Mouse (Mus musculus): ENCODE data around the gene Insm2. TPM values are rescaled to one million over a fixed set of nuclear protein-coding genes. Genes with fewer than 3 reads are reported as not detected.
"Not testable (repeated sequence)": the region's sequence is repeated elsewhere in the genome, so short reads cannot be mapped to it uniquely, and the experiment has no call there.

The Insm2 gene
- polyA plus RNA-seq, 1 experiment from 2014 or later: 0.04 TPM

DNA sequence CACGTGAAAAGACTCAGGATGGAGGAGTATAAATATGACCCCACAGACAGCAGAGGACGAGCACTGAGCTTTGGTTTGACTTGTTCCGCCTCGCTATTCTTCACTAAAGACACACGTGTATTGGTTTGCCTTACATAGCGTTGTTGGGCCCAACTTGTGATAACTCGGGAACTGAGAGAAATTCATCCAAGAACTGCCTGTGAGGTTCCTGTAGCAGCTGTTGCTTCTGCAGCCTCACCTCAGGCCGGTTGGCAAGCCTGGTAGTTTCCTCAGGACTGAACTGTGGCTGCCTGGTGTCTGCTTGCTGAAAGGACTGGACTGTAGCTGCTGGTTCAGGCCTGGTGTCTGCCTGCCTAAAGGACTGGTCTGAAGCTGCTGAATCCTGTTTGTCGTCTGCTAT is 28.6 kb upstream of the Insm2 start:
- Histone ChIP-seq H3K9me3 (ENCODE audit: control insufficient read depth) (no peaks in the 10 kb centered on the region), H3K9ac (ENCODE audit: low read depth, low read length) (no peak overlapping the region), H3K27me3 (replicated peaks; ENCODE audit: control insufficient read depth, insufficient read depth, low read length) (no peaks in the 10 kb centered on the region), H3K4me2 (replicated peaks; ENCODE audit: low read depth) (no peak overlapping the region), H3K36me3 (ENCODE audit: control insufficient read depth, insufficient read depth) (no peaks in the 10 kb centered on the region), H3K4me1 (replicated peaks; ENCODE audit: control insufficient read depth, insufficient read depth, low read length) (no peaks in the 10 kb centered on the region), H3K4me3 (ENCODE audit: low read depth, low read length) (no peak overlapping the region), H3K27ac (ENCODE audit: low read depth, low read length) (no peak overlapping the region)
- no peak for TF ChIP-seq CTCF (IDR thresholded peaks at IDR 0.05; ENCODE audit: low read depth)
- WGBS: 87% methylated on average over 9 of the region's 9 CpGs
- ATAC-seq: no peak

DNA sequence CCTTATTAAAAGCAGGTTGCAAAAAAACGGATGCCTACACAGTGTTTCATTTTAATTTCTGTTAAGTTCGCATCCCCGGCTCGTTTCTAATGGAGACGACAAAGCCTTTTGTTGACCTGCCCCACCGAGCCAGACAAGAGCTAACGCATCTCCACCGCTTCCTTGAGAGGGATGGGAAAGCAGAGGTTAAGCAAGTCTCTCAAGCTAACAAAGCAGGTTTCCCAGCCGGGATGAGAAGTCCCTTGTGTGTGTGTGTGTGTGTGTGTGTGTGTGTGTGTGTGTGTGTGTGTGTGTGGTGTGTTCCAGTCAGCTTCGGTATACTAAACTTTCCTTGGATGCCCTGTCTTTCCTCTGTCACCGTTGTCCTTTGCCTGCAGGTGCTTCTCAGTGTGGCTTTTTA is 28.0 kb upstream of the Insm2 start:
- no peaks in the 10 kb centered on the region for H3K27me3 ChIP-seq (replicated peaks; ENCODE audit: control insufficient read depth, insufficient read depth, low read length)
- H3K9me3 ChIP-seq (ENCODE audit: control insufficient read depth): no peaks in the 10 kb centered on the region
- ATAC-seq: no peak
- no peaks in the 10 kb centered on the region for H3K4me1 ChIP-seq (replicated peaks; ENCODE audit: control insufficient read depth, insufficient read depth, low read length)
- H3K27ac ChIP-seq (ENCODE audit: low read depth, low read length): no peak overlapping the region
- TF ChIP-seq CTCF (IDR thresholded peaks at IDR 0.05; ENCODE audit: low read depth): no peak
- no peaks in the 10 kb centered on the region for H3K36me3 ChIP-seq (ENCODE audit: control insufficient read depth, insufficient read depth)
- no peak overlapping the region for H3K4me3 ChIP-seq (ENCODE audit: low read depth, low read length)
- 84% methylated on average over 11 of the region's 11 CpGs for WGBS
- no peak overlapping the region for H3K9ac ChIP-seq (ENCODE audit: low read depth, low read length)
- no peak overlapping the region for H3K4me2 ChIP-seq (replicated peaks; ENCODE audit: low read depth)

DNA sequence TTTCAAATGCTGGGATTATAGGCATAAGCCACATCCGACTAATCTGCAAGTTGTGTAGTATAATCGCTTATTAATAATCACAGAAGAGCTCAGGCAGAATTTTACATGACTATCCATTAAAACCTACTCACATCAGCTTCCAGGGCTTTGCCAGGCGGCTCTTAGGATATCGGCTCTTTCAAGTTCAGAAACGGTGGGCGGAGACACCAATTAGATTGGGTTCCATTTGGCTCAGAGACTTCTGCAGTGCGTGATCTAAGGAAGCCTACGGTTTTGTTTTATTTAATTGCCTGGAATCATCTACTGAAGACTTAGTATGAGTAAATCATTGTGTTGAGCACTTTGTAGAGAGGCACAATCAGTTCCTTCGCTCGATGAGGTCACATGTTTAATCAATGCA is 27.6 kb upstream of the Insm2 start:
- Histone ChIP-seq H3K4me2 (replicated peaks; ENCODE audit: low read depth) (no peak overlapping the region), H3K27ac (ENCODE audit: low read depth, low read length) (no peak overlapping the region), H3K27me3 (replicated peaks; ENCODE audit: control insufficient read depth, insufficient read depth, low read length) (no peaks in the 10 kb centered on the region), H3K9me3 (ENCODE audit: control insufficient read depth) (no peaks in the 10 kb centered on the region), H3K9ac (ENCODE audit: low read depth, low read length) (no peak overlapping the region), H3K4me1 (replicated peaks; ENCODE audit: control insufficient read depth, insufficient read depth, low read length) (no peaks in the 10 kb centered on the region), H3K4me3 (ENCODE audit: low read depth, low read length) (no peak overlapping the region), H3K36me3 (ENCODE audit: control insufficient read depth, insufficient read depth) (no peaks in the 10 kb centered on the region)
- WGBS: 81% methylated on average over 10 of the region's 10 CpGs
- TF ChIP-seq CTCF (IDR thresholded peaks at IDR 0.05; ENCODE audit: low read depth): no peak
- ATAC-seq: no peak

DNA sequence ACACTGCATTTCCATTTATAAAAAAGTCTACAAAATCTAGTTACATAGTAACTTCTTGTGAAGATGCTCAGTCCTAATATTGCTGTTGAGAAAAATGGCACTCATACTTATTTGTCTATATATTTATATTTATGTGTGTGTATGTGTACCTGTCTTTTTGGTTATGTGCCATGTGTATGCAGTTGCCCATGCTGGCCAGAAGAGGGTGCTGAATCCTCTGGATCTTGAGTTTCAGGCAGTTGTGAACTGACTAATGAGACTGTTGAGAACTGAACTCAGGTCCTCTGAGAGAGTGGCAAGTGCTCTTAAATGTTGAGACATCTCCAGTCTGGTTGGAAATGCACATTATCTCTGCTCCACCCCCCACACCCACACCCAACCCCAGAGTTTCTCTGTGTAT is 26.1 kb upstream of the Insm2 start:
- H3K36me3 ChIP-seq (ENCODE audit: control insufficient read depth, insufficient read depth): no peaks in the 10 kb centered on the region
- no peak overlapping the region for H3K4me3 ChIP-seq (ENCODE audit: low read depth, low read length)
- no peak overlapping the region for H3K9ac ChIP-seq (ENCODE audit: low read depth, low read length)
- no peaks in the 10 kb centered on the region for H3K9me3 ChIP-seq (ENCODE audit: control insufficient read depth)
- no peaks in the 10 kb centered on the region for H3K4me1 ChIP-seq (replicated peaks; ENCODE audit: control insufficient read depth, insufficient read depth, low read length)
- H3K27ac ChIP-seq (ENCODE audit: low read depth, low read length): no peak overlapping the region
- H3K4me2 ChIP-seq (replicated peaks; ENCODE audit: low read depth): no peak overlapping the region
- no peak for ATAC-seq
- peak; percentile 21; the same call in 1 of the 2 replicates for TF ChIP-seq CTCF (IDR thresholded peaks at IDR 0.05; ENCODE audit: low read depth)
- no peaks in the 10 kb centered on the region for H3K27me3 ChIP-seq (replicated peaks; ENCODE audit: control insufficient read depth, insufficient read depth, low read length)

DNA sequence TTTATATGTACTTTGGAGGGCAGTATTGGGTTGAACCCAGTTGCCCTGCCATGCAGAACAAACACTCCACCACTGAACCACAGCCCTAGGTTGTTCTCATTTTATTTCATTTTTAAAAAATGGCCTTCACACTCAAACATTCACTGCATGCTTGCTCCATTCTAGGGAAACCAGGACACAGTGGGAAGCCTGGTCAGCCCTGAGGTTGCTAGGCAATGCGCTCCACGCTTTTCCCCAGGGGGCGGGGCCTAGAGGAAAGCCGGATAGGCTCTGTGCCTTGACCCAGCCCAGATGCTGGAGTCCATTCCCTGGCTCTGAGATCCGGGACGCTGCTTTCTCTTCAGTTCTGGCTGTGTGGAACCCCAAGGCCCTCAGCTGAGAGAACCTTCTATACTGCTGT is 25.4 kb upstream of the Insm2 start:
- Histone ChIP-seq H3K4me2 (replicated peaks; ENCODE audit: low read depth) (no peak overlapping the region), H3K9me3 (ENCODE audit: control insufficient read depth) (no peaks in the 10 kb centered on the region), H3K27ac (ENCODE audit: low read depth, low read length) (no peak overlapping the region), H3K9ac (ENCODE audit: low read depth, low read length) (no peak overlapping the region), H3K4me3 (ENCODE audit: low read depth, low read length) (no peak overlapping the region), H3K36me3 (ENCODE audit: control insufficient read depth, insufficient read depth) (no peaks in the 10 kb centered on the region), H3K4me1 (replicated peaks; ENCODE audit: control insufficient read depth, insufficient read depth, low read length) (no peaks in the 10 kb centered on the region), H3K27me3 (replicated peaks; ENCODE audit: control insufficient read depth, insufficient read depth, low read length) (no peaks in the 10 kb centered on the region)
- ATAC-seq: 0 out of 2 replicates have a peak, but pooled peaks have one; percentile 38
- 9% methylated on average over 6 of the region's 6 CpGs for WGBS
- TF ChIP-seq CTCF (IDR thresholded peaks at IDR 0.05; ENCODE audit: low read depth): no peak

DNA sequence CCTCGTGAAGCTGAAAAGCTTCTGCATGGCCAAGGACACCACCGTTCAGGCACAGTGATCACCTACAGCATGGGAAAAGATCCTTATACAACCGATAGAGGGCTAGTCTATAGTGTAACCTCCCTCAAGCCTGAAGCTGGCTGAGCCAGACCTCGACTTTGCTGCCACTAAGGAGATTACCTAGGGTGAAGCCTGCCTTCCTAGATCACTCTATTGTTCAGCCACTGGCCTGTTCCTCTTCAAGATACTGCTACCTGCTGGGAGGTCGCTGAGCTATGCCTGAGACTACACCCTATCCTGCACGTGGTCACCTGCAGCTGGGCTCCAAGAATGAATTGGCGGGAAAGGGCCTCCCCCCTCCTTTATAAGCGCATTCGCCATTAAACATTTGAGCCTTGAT is 12.3 kb upstream of the Insm2 start:
- not testable (repeated sequence) for H3K27me3 ChIP-seq (replicated peaks; ENCODE audit: control insufficient read depth, insufficient read depth, low read length); H3K27ac ChIP-seq (ENCODE audit: low read depth, low read length); H3K9me3 ChIP-seq (ENCODE audit: control insufficient read depth); H3K4me2 ChIP-seq (replicated peaks; ENCODE audit: low read depth); H3K4me3 ChIP-seq (ENCODE audit: low read depth, low read length); H3K4me1 ChIP-seq (replicated peaks; ENCODE audit: control insufficient read depth, insufficient read depth, low read length); ATAC-seq; H3K9ac ChIP-seq (ENCODE audit: low read depth, low read length); H3K36me3 ChIP-seq (ENCODE audit: control insufficient read depth, insufficient read depth)
- 51% methylated on average over 9 of the region's 9 CpGs for WGBS

DNA sequence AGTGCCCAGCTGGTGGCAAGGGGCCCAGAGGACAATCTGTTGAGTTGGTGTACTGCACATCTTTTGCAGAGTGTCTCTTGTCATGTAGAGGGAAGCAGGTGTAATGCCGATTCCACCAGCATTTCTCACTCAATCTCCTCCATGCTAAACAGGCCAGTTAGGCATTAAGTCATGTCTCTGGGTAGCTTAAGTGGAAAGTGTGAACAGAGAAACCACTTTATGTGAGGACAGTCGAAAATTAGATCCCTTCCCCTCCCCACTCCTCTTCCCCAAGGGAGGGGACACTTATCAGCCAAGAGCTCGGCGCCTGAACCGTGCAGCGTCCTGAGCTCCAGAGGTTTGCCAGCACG is 715 bp upstream of the Insm2 start:
- no peak overlapping the region for H3K27ac ChIP-seq (ENCODE audit: low read depth, low read length)
- ATAC-seq: no peak
- peaks cover 4% of the 10 kb centered on the region; the same call in 1 of the 2 replicates for H3K4me1 ChIP-seq (replicated peaks; ENCODE audit: control insufficient read depth, insufficient read depth, low read length)
- H3K4me3 ChIP-seq (ENCODE audit: low read depth, low read length): peak overlapping the region; percentile 47
- no peaks in the 10 kb centered on the region for H3K9me3 ChIP-seq (ENCODE audit: control insufficient read depth)
- H3K4me2 ChIP-seq (replicated peaks; ENCODE audit: low read depth): peak overlapping the region; percentile 69
- H3K27me3 ChIP-seq (replicated peaks; ENCODE audit: control insufficient read depth, insufficient read depth, low read length): peaks cover 38% of the 10 kb centered on the region
- TF ChIP-seq CTCF (IDR thresholded peaks at IDR 0.05; ENCODE audit: low read depth): no peak
- H3K36me3 ChIP-seq (ENCODE audit: control insufficient read depth, insufficient read depth): no peaks in the 10 kb centered on the region
- no peak overlapping the region for H3K9ac ChIP-seq (ENCODE audit: low read depth, low read length)
- WGBS: 7% methylated on average over 7 of the region's 7 CpGs

Data from intestine, postnatal 0 days (tissue).